In the genomic region with DNA sequence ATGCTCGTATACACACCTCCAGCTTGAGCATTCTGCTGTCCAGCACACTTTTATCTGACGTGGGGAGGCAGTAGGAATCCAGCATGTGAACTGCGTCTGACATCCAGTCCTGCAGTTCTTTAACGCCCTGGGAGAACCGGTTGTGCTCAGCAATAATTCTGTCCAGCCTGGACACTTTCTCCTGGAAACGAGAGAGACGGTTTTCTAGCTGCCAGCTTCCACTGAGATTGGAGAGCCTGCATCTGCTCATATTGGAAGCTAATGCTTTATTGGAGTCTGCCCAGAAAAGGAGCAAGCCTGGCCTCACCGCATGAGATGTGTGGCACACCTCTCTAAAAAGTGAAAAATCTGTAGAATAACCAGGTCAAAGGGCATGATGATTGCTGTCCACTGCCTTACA, we compare ENCODE assay signal across 21 mouse cellular contexts.
DNase-seq lines count a peak whose midpoint lies in the region; TF ChIP-seq lines count a peak whose summit lies in the region.
"Had no signal": no experiment of that assay in that cellular context is flagged by ENCODE, and none has a peak within 500 bp of the region (broad histone marks: within the 10 kb centered on the region; RNA-seq: fewer than 3 reads in every experiment).

No protein-coding gene starts in this region.

- peak; percentile 30 for DNase-seq in gastrocnemius, adult 2 months
- DNase-seq in gastrocnemius, postnatal 14 days, result no peak
- peak; percentile 59 for DNase-seq in cerebellum, adult 11 months
- DNase-seq in cerebellum, adult 8-10 months, result peak; percentile 58
- DNase-seq in cerebellum, postnatal 14 days, result peak; percentile 67 to 78
- DNase-seq in lung, adult 2 months, result no peak
- DNase-seq in ovary, adult 18-20 months (ENCODE audit: low spot score), result no peak
- DNase-seq in spleen, adult 12 weeks (ENCODE audit: low spot score), result no peak
- DNase-seq: adrenal gland, postnatal 25 days; embryo, embryonic 11 days; heart, adult 2 months; heart, postnatal 14 days; kidney, adult 11 months; kidney, adult 9 months had no signal

- H3K4me1 ChIP-seq in lung, adult 2 months (ENCODE audit: control insufficient read depth, insufficient read depth, low read length), result no peaks in the 10 kb centered on the region
- H3K4me1 ChIP-seq: embryonic facial prominence, embryonic 15.5 days; forebrain, embryonic 10.5 days; forebrain, embryonic 15.5 days; heart, embryonic 15.5 days had no signal

- TF ChIP-seq CTCF in gastrocnemius, adult 2 months (IDR thresholded peaks at IDR 0.05), result no peak
- TF ChIP-seq CTCF in lung, adult 2 months (IDR thresholded peaks at IDR 0.05; ENCODE audit: insufficient read depth, low read length), result no peak

- TF ChIP-seq POLR2A in lung, adult 2 months (IDR thresholded peaks at IDR 0.05; ENCODE audit: borderline replicate concordance, extremely low read depth, low read depth, low read length), result no peak

- H3K4me3 ChIP-seq in gastrocnemius, adult 2 months, result no peak overlapping the region
- no peak overlapping the region for H3K4me3 ChIP-seq in lung, adult 2 months (replicated peaks; ENCODE audit: extremely low read depth, low read depth, low read length)
- H3K4me3 ChIP-seq: embryonic facial prominence, embryonic 15.5 days; erythroblast, embryonic 14.5 days; forebrain, embryonic 10.5 days; forebrain, embryonic 15.5 days; heart, adult 2 months; heart, embryonic 15.5 days; hindbrain, embryonic 13.5 days had no signal

- intact Hi-C loops in gastrocnemius, adult 2 months (cut with DNase I), result no loop called here
- intact Hi-C loops in gastrocnemius, postnatal 14 days (cut with DNase I; ENCODE audit: low total_unique reads), result no loop called here

- WGBS in lung, adult 2 months, result 72% methylated on average over 8 of the region's 8 CpGs

- 0 out of 2 replicates have a peak overlapping the region, but pooled peaks have one; percentile 28 for H3K27ac ChIP-seq in gastrocnemius, adult 2 months
- H3K27ac ChIP-seq: embryonic facial prominence, embryonic 15.5 days; forebrain, embryonic 10.5 days; forebrain, embryonic 15.5 days; heart, adult 2 months; heart, embryonic 15.5 days; hindbrain, embryonic 13.5 days; hindbrain, postnatal 0 days had no signal

Comparison
In these comparisons a context has a peak if more than half of its experiments do, and no peak if none do; other contexts are left out.
1. DNase-seq: peak in gastrocnemius, adult 2 months (single experiment), cerebellum, adult 11 months (single experiment), cerebellum, adult 8-10 months (single experiment) and cerebellum, postnatal 14 days (2 of 2); none in gastrocnemius, postnatal 14 days (single experiment), lung, adult 2 months (single experiment), ovary, adult 18-20 months (single experiment) and spleen, adult 12 weeks (single experiment).